Mouse (Mus musculus): ENCODE data around the gene Mpp1. TPM values are rescaled to one million over a fixed set of nuclear protein-coding genes. Genes with fewer than 3 reads are reported as not detected.

Mpp1 gene
- total RNA-seq (2017) = 36.8 and 38.4 TPM in 2 replicates

DNA sequence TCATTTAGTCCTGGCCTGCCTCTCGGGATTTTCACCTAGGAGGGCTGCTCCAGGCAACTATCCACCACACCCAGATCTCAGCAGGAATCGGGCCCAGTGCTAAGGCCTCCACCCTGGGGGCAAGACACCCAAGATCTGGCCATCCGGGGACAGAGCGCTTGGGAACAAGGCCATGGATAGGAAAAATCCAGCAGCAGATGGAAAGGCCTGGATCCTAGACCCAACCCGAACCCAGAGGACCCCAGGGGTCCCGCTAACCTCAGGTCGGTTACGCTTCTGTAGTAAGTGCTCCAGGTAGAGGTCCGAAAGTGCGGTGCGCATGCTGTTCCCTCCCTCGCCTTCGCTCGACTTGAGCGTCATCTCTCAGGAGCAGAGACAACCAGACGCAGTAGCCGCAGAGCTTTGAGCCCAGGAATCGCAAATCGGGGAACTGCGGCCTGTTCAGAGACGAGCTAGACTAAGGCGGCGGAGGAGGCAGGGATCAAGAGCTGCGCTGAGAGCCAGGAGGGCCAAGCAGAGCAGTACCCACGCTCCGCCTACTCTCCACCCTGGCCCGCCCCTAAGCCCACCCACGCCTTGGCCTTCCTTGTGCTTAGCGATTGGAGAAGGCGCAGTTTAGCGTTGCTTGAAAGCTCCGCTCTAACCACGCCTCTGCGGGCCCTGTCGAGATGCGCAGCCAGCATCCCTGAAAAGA, at the start of gene Mpp1:
Mpp1 (minus strand) TSS at position 550 of the 694 bp plus-strand sequence.
- peak; percentile 96 for ATAC-seq (replicated peaks; ENCODE audit: low read depth, poor library complexity, severe bottlenecking)

DNA sequence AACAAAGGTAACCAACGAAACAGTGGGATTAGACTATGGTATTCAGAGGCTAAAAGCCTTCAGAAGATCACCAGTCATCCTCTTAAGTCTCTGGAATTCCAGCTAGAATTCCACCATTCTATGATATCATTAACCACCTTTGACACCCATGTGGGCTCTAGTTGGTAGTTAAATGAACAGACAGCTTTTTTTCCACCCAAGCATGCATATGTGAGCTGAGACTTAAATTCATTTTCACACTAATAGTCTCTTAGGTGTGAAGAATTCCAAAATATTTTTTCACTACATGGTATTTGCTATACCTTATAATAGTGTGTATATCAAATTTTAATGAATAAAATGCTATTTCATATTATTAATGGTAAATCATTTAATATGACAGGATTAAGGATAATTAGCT, 32.9 kb upstream of the Mpp1 start, which contains the start of gene Smim9:
Smim9 (minus strand) TSS at position 101 of the 400 bp plus-strand sequence.
- no peak for ATAC-seq (replicated peaks; ENCODE audit: low read depth, poor library complexity, severe bottlenecking)

DNA sequence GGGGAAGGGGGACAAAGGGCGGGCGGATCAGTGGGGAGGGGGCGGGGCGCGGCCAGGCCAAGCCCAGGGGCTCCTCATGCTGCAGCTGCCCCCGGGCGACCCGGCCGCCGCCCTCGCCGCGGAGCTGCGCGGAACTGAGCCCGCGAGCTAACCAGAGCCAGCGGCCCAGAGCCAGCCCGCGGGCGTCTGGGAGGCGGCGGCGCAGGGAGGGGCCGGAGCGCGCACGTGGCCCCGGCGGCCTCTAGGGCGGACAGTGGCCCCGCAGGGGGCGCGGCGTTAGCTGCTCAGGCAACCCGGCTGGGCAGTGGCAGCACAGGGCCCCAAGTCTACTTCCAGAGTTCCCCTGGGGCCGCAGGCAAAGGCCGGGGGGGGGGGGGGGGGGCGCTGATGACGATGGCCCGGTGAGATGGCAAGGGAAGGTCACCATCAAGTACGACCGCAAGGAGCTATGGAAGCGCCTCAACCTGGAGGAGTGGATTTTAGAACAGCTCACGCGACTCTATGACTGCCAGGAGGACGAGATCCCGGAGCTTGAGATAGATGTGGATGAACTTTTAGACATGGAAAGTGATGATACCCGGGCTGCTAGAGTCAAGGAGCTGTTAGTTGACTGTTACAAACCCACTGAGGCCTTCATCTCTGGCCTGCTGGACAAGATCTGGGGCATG, 24.9 kb upstream of the Mpp1 start:
- peak; percentile 69 for ATAC-seq (replicated peaks; ENCODE audit: low read depth, poor library complexity, severe bottlenecking)

DNA sequence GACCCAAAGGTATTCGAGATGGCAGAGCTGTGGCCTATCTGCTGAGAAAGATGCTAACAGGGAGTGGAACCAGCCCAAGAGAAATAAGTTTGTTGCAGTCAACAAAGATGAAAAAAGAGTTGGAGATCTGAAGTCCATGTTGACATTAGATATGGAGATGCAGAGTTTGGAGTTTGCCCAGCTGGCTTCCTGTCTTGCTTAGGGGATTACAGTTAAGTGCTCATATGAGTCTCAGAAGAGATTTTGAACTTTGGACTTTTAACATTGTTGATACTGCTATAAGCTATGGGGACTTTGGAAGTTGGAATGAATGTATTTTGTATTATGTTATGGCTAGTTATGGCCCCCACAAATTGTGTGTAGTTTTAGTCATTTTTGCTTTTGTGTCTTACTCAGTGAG, 21.4 kb upstream of the Mpp1 start:
- ATAC-seq (replicated peaks; ENCODE audit: low read depth, poor library complexity, severe bottlenecking) = no peak

DNA sequence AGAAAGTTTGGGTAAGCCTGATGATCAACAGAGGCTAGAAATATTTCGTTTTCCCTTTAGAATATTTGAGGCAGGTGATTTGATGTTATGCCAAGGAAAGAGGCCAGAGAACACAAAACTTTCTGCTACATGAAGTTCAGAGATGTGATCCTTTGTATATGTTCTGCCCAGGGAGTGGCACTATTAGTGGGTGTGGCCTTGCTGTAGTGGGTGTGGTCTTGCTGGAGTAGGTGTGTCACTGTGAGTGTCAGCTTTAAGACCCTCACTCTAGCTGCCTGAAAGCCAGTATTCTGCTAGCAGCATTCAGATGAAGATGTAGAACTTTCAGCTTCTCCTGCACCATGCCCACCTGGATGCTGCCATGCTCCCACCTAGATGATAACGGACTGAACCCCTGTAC, 19.5 kb upstream of the Mpp1 start:
- no peak for ATAC-seq (replicated peaks; ENCODE audit: low read depth, poor library complexity, severe bottlenecking)

DNA sequence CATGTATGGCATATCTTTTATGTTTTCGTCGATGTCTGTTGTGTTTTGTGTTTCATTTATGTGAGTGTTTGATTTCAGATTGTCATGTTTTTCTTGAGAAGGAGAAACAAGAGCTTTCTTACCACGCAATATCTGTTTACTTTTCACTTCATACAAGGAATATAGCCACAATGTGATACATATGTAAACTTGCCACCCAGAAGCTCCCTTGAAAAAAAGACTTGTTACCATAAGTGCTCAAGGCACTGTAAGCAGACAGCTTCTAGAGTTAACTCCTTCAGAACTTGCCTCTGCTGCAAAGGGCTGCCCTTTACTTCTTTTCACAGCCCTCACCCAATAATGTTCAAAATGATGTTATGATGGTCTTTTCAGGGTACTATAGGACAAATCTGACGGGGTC, 17.6 kb upstream of the Mpp1 start:
- no peak for ATAC-seq (replicated peaks; ENCODE audit: low read depth, poor library complexity, severe bottlenecking)

DNA sequence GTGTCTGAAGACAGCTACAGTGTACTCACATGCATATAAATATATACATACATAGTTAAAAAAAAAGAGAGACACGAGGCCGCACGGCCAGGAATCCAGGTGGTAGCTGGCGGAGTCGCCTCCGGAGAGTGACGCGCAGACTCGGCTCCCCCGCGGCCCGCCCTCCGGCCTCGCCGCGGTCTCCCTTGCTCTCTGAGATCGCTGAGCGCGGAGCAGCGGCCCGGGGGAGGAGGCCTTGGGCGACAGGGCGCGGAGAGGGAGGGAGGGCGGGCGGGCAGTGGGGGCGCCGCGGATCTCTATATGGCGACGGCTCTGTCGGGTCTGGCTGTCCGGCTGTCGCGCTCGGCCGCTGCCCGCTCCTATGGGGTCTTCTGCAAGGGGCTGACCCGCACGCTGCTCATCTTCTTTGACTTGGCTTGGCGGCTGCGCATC, 12.3 kb upstream of the Mpp1 start:
- ATAC-seq (replicated peaks; ENCODE audit: low read depth, poor library complexity, severe bottlenecking) = peak; percentile 68

DNA sequence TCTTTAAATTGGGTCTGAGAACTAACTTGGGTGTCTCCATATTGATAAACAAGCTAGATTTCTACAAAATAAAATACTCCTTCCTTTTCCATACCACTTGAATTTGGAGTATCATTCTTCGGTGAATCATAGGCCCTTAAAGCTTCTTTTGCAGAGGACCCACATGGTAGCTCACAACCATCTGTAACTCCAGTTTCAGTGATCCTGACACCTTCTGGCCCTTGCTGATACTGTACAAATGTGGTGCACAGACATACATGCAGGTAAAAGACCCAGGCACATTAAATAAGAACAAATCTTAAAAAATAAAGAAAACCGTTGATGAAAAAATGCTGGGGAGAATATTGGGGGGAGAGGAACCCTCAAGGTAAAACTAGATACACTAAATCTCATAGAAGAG, 7.4 kb upstream of the Mpp1 start:
- no peak for ATAC-seq (replicated peaks; ENCODE audit: low read depth, poor library complexity, severe bottlenecking)

DNA sequence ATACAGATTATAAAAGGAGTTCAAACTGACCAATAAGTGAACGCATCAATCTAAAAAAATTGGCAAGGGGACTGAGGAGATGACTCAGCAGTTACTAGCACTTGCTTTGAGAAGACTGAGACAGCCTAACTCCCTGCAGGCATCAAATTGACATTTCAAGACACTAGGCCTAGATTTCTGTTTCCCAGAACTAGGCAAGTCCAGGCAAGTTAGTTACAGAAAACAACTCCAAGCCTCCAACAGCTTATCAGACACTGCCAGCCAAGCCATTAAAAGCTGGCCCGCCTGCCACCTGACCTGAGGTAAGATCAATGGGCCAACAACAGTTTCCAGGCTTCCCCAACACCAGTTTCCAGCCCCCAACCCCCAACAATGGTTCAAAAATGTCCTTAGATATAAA, 6.9 kb upstream of the Mpp1 start:
- peak; percentile 47; the same call in 1 of the 2 replicates for ATAC-seq (replicated peaks; ENCODE audit: low read depth, poor library complexity, severe bottlenecking)

DNA sequence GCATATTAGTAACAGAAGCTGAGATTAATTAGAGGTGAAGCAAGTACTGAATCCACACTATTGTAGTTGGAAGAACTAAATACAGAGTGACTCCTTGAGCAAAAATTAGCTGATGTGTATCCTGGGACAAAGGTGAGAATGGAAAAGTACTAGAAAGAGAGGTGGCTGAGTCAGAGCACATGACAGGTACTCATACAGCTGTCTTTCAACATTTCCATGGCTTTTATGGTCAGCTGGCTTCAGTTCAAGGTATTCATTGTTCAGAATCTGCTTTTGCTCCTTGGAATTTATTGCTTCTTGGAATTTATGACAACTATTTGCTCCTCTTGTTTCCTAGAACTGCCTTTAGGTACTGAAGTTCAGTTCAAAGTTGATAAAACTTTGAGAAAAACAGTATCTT, 6.1 kb upstream of the Mpp1 start:
- ATAC-seq (replicated peaks; ENCODE audit: low read depth, poor library complexity, severe bottlenecking) = no peak

DNA sequence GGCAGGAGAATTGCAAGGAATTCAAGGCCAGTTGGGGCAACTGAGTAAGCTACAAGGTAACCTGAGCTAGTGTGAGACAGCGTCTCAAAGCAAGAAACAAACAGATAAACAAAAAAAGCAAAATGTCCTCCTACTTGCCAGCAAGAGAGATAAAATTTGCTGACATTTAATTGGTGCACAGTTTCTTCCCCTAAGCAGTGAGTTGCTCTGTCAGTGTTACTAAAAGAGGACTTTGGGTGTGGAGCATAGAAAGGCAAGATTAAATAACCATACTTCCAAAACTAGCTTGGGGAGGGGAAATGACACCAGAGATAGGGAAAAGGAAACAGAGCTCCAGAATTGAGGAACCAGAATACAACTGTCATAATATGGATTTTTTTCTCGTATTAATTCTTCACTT, 1.3 kb downstream of the Mpp1 start:
- ATAC-seq (replicated peaks; ENCODE audit: low read depth, poor library complexity, severe bottlenecking) = peak; percentile 40

DNA sequence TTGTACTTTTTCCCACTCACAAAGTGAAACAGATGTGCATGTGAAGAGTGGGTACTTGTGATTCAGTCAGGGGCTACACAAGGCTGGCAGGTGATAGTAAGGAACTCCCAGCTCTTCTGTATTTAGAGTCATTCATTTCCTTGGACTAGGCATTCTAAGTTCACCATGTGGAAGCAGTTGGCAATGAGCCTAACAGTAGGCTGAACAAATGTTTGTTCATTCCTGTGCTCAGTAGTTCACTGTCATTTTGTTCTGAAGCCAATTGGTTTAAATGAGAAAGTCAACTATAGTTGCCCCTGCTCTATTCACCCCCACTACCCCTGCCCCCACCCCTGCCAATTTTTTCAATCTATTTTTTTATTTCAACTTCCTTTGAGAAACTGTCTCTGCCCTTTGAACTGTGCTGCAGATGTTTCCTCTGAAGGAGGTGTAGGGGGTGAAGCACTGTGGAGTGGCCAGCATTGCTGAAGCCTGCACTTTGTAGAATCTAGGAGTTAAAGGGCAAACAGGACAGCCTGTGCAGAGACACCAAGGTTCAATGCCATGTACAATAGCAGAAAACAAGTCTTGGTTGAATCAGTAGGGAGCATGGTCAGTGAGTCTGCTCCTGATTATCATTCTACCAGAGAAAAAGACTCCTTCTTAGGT, 2.4 kb downstream of the Mpp1 start:
- no peak for ATAC-seq (replicated peaks; ENCODE audit: low read depth, poor library complexity, severe bottlenecking)

DNA sequence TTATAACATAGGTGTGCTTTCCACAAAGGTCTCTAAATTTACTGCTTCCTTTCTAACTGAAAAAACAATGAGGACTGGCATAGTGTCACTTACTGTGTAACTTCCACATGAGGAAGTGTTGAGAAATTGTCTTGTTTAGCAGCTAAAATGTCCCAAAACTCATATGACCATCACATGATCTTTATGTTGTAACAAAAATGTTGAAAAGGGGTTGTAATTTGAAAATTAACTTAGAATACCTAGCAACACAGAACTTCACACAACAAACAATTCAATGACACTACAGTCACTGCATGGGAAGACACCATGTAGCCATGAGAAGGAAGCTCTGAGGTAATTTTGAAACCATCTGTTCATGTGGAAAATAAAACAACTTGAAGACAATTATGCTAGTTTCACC, 3.9 kb downstream of the Mpp1 start:
- 0 out of 2 replicates have a peak, but pooled peaks have one; percentile 14 for ATAC-seq (replicated peaks; ENCODE audit: low read depth, poor library complexity, severe bottlenecking)

DNA sequence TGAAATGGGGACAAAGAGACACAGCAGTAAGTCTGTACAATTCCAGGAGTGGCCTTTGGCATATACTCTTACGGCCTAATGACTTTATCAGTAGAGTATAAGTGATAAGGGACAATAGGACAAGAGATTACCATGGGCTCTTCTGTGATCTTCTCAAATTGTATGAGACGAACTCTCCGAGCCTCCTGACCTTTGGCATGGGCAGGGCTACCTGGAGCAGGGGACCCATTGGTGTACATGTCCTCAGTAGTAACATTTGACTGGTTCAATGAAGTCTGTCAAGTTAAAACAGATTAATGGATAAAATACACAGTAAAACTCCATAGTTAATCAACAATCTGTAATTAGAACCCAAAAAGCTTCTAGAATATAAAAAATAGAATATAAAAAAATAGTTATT, 5.2 kb downstream of the Mpp1 start:
- no peak for ATAC-seq (replicated peaks; ENCODE audit: low read depth, poor library complexity, severe bottlenecking)

DNA sequence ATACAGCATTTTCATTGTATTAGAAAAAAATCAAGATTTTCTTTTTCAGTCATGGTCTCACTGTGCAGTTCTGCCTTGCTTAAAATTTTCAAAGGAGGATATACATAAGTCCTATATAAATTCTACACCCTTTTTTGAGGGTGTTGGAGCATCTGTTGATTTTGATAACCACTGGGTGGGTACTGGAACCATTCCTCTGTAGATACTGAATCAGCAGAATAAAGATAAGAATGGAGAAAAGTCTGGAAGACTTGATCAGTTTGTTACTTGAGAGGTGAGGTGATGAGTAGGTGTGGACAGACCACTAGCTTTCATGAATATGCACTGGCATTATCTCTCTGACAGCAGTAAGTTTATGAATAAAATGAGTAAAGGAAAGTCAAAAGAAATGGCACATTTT, 15.3 kb downstream of the Mpp1 start:
- ATAC-seq (replicated peaks; ENCODE audit: low read depth, poor library complexity, severe bottlenecking) = no peak

DNA sequence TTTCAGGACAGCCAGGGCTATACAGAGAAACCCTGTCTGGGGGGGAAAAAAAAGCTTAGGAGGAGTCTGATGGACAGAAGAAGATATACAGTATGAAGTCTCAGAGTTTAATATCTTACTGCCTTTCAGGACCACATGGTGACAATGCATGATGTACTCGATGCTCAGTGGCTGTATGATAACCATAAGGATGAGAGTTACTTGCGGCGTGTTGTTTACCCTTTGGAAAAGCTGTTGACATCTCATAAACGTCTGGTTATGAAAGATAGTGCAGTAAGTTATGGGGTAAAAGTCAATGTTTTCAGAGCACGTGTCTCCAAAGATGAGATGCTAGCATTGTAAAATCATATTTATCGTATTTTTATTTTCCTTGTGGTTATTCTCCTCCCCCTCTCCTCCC, 28.5 kb downstream of the Mpp1 start:
- no peak for ATAC-seq (replicated peaks; ENCODE audit: low read depth, poor library complexity, severe bottlenecking)

DNA sequence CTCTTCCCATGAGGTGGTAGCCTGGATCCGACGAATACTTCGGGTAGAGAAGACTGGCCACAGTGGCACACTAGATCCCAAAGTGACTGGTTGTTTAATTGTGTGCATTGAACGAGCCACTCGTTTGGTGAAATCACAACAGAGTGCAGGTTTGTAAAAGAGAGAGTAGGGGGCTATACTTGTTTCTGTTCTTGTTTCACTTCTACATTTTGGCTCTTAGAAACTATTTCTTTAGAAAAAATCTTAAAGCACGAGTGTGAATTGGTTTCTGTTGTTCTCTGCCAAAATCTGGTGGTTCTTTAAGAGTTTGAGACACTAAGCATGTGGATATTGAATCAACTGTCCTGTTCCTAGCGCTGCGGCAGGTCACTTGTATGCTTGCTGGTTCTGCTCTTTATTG, 32.0 kb downstream of the Mpp1 start:
- ATAC-seq (replicated peaks; ENCODE audit: low read depth, poor library complexity, severe bottlenecking) = no peak

DNA sequence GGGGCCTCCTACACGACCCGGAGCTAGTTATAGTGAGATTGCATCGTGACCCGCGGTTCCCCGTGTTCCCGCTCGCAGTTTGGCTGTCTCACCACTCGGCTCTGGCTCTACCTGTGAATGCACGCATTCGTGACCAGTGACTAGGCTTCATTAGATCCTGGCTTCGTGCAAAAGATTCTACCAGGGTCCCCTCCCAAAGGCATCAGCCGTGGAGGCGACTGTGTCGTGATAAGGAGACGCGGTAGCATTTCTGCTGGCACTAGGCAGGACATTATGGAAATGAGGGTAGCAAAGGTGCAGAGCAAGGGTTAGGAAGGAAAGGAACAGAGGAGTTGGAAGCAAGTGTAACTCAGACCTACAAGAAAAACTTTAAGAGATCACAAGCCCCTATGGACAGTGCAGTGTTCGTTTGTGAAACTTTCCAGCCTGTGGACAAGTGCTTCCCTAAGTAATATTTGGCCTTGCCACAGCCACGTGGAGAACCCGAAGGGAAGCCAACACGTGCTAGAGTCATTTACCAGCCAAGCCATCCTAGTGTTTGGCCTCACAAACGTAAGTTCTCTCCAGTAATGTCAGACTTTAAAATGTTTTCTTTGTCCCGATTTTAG, 34.5 kb downstream of the Mpp1 start:
- no peak for ATAC-seq (replicated peaks; ENCODE audit: low read depth, poor library complexity, severe bottlenecking)

DNA sequence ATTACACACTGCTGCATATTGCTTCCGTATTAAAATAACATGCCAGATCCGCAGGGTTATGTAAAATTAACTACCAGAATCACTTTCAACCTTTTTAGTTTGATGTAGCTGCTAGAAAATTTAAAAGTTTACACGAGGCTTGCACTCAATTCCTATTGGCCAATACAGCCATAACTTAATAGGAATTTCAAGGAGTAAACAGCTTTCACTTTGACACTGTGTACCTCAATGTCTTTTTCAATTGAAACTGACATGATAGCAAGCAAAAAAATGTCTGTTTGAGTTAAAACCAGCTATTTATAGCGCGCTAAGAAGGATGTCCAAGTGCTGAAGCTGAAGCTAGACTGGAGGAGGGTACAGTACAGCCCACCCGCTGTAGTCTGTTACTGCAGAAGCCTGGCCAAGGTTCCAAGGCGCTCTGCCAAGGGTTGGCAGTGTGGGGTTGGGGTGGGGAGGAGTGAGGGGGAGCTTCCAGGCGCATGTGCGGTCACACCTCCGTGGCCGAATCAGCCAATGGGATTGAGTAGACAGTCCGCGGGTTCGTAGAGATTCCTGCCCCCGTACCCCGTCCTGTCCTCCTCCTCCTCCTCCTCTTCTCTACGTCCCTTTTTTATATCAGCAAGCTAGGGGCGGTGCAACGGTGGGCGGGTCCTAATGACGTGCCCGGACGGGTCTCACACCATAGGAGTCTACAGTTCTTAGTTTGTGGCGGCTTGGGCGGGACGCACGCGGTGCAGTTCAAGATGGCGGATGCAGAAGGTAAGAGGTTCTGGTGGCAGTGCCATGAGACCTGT, 35.2 kb downstream of the Mpp1 start, which contains the start of gene Dkc1:
Dkc1 (plus strand) TSS at position 486 of the 794 bp plus-strand sequence.
- peak; percentile 98 for ATAC-seq (replicated peaks; ENCODE audit: low read depth, poor library complexity, severe bottlenecking)

DNA sequence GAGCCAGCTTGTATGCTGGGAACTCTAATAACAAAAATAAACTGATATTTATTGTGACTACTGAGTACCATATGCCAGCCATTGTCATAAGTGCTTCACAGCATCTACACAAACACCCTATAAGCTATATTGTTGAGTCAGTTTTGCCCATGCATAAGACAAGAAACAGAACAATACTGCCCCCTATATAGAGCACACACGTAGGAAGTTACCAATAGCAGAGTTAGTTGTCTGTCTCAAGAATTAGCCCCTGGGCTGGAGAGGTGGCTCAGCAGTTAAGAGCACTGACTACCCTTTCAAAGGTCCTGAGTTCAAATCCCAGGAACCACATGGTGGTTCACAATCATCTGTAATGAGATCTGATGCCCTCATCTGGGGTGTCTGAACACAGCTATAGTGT, 45.2 kb downstream of the Mpp1 start:
- ATAC-seq (replicated peaks; ENCODE audit: low read depth, poor library complexity, severe bottlenecking) = no peak

All from common myeloid progenitor, adult 5-6 weeks (primary cell).